Mouse (Mus musculus): ENCODE measurements around the gene Sik2.
A peak's percentile ranks its signal among the peaks of the same experiment; 100 is the strongest.

Gene Sik2

GRCm38 (mm10) chr9:51008841-51009655 is at the start of gene Sik2:
Gene Sik2, minus strand, starts transcription at chr9:51009073.
- DNase-seq (ENCODE audit: low spot score in 2 of 2): peak; percentile 78 to 84

DNA sequence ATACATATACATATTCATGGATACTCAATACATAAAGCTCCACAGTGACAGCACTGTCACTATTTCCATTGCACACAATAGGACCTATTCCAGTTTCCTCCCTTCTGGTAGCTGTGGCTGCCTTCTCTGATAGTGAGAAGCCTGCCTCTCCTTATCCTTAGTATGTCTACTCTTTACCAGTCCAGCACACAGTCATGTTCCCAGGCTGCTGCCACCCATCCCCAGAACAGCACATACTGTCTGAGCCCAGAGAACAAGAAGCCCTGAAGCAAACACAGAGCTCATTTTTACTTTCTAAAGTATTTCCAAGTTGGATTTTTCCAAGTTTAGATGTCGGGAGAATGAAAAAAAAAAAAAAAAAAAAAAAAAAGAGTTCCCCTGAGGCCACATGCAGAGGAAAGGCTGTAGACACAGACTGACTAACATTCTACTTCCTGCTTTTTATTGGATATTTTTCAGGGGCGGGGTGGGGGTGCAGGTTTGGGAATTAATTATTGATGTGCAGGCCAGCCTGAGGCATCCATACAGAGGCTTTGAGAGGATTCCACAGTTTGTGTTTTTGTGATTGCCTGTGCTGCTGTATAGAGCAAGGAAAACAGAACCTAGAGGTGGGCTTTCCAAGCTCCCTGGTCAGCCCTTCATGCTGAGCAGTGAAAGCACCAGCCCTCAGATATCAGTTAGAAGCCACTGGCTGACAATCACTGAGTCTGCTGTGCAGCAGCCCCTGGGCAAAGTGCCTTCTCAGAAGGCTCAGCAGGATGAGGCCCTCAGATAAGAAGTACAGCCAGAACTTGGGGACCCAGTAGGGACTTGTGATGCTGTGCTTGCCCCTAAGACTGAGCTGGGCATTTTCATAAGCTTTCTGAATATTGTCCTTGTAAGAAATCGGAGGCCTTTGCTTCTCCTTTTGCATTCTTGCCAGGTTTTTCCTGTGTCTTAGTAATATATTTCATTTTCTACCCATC is 47.8 kb upstream of the Sik2 start:
- DNase-seq (ENCODE audit: low spot score in 2 of 2): peak in 1 of 2 experiments; percentile 15

- DNase-seq (ENCODE audit: low spot score in 2 of 2): no peak
Observed at GRCm38 (mm10) chr9:51052180-51052579, 43.3 kb upstream of the Sik2 start.

DNA sequence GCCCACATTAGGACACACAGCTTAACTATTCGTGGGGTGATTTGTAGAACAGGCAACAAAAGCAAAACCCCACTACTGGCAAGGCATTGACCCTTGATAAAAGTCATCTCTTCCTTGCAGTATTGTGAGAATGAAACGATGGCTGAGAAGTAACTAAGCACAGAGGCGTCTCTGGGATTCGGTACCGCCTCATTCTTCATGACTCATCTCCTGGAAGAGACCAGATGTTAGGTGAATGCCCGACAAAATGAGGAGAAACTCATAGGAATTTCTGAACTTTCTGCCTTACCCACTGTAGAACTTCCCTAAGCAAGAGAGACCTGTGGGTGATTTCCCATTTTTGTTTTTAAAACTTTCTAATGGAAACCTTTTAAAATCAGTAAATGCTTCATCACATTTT is 33.3 kb upstream of the Sik2 start:
- no peak for DNase-seq (ENCODE audit: low spot score in 2 of 2)

DNA sequence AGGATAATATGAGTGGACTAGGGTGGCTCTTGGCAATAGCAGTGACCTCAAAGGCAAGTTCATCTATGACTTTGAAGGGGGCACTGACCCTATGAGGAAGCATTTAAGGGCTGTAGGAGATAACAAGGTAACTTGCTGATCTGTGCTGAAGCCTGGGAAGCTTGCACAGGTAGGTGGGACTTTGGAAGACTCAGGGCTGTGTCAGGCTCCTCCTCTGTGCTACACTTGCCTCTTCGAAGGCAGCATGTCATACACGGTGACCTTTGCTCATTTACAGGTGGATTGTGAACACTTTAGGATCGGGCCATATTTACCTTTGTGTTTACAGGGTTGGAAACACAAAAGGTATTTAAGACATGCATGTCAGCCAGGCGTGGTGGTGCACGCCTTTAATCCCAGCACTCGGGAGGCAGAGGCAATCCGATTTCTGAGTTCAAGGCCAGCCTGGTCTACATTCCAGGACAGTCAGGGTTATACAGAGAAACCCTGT is 32.7 kb upstream of the Sik2 start:
- no peak for DNase-seq (ENCODE audit: low spot score in 2 of 2)

DNA sequence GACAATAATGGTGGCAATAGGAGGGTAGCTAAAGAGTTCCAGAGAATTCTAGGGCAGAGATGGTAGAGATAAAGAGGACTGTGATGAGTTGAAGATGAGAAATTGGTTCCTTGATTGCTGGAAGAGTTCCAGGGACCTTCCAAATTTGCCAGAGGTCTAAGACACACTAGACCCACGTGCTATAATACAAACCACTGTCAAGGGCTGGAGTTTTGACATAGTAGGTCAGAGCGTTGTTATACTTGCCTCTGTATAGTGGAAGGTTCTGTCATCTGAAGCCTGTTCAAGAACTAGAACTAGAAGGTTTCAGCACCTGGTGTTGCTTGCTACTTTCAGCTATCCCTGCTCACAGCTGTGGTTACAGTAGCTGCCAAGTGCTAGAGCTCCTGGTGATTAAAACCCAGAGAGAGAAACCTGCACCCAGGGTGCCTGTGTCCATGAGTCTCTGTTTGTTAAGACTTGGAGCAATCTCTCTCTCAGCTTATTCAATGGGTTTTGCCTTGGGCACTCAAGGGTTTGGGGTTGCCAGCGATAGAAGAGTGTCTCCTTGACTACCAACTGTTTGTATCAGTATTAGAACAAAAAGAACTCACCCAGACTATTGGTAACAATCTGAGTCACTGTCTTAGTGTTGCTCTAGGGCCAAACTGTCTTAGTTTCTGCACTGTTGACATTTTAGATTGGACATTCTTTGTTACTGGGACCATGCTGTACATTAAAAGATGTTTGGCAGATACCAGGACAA is 24.1 kb upstream of the Sik2 start:
- no peak for DNase-seq (ENCODE audit: low spot score in 2 of 2)

DNA sequence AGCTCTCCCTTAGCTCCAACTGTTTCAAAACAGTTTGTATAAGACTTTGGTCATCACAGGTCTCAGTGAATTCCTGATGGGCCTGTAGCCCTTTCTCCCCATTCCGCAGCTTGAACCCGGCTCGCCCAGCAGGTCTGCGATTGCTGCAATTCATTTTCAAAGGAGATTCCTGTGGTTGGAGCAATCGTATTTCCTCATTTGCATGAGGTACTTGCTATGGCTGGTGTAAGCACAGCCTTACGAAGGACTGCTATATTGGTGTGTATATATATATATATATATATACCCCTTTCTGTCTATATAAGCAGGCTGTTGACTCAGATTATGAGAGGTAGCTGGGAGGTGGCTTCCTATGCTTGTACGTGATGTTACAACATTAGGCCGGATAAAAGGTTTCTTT is 23.4 kb upstream of the Sik2 start:
- DNase-seq (ENCODE audit: low spot score in 2 of 2): no peak

DNA sequence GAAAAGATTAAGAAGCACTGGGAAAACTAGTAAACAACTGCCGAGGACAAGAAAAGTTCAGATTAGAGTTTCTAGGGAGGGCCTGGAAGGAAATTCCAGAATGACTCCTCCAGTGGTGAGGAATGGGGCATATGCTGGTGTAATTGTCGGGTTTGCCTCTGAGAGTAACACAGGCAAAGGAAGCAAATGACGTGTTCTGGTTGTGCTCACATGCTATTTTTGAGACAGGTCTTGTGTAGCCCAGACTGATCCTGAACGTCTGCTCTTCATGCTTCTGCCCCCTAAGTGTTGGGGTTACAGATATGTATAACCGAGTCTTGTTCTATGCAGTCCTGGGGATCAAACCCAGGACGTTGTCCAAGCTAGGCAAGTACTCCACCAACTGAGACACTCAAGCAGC is 22.7 kb upstream of the Sik2 start:
- no peak for DNase-seq (ENCODE audit: low spot score in 2 of 2)

DNA sequence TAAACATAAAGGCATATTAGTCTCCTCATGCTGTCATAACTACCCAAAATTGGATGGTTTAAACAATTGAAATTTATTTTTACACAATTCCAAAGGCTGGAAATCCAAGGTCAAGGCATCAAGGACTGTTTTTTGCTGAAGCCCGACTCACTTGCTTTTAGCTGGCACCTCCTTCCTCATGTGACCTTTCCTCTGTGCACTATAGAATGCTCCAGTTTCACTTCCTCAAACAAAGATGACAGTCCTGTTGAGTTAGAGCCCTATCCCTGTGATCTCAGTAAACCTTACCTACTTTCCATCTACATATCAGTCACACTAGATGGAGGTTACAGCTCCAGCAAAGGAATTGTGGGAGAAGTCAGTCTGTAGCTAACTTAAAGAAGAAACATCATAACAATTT is 21.3 kb upstream of the Sik2 start:
- no peak for DNase-seq (ENCODE audit: low spot score in 2 of 2)

- no peak for DNase-seq (ENCODE audit: low spot score in 2 of 2)
Observed at GRCm38 (mm10) chr9:51026952-51027351, 18.1 kb upstream of the Sik2 start.

- no peak for DNase-seq (ENCODE audit: low spot score in 2 of 2)
Observed at GRCm38 (mm10) chr9:51021123-51021795, 12.4 kb upstream of the Sik2 start.

- DNase-seq (ENCODE audit: low spot score in 2 of 2): no peak
Observed at GRCm38 (mm10) chr9:51020351-51020750, 11.5 kb upstream of the Sik2 start.

DNA sequence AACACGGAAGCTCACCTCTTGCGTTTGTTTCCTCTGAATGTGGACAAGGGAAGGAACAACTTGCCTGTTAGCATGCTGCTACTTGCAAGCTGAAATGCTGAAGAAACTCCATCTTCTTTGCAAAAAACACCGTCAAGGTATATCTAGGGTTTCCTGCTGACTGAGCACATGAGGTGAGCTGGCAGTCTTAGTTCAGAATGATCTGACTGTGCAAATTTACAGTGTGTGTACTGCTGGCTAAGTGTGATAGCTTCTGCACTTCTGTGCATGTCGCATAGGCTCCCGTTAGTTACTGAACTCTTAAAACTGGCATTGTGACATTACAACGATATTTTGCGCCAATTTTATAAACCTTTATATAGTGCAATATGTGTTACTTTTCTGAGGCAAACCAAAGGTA is 10.8 kb upstream of the Sik2 start:
- no peak for DNase-seq (ENCODE audit: low spot score in 2 of 2)

- DNase-seq (ENCODE audit: low spot score in 2 of 2): no peak
Observed at GRCm38 (mm10) chr9:51015732-51016131, 6.9 kb upstream of the Sik2 start.

GRCm38 (mm10) chr9:51013644-51014043 is 4.8 kb upstream of the Sik2 start:
- DNase-seq (ENCODE audit: low spot score in 2 of 2): no peak

DNA sequence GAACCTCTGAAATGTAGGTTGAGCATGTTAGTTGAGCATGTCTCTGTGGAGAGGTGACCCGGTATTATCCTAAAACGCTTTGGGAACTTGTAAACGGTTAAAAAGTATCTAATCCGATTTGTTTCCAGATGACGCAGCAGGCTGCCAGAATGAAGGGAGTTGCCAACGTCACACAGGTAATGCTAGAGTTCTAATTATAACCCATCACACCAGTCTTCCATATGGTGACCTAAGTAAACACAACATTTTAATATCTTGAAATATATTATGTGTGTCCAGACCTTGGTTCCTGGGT is 730 bp upstream of the Sik2 start:
- DNase-seq (ENCODE audit: low spot score in 2 of 2): no peak

DNA sequence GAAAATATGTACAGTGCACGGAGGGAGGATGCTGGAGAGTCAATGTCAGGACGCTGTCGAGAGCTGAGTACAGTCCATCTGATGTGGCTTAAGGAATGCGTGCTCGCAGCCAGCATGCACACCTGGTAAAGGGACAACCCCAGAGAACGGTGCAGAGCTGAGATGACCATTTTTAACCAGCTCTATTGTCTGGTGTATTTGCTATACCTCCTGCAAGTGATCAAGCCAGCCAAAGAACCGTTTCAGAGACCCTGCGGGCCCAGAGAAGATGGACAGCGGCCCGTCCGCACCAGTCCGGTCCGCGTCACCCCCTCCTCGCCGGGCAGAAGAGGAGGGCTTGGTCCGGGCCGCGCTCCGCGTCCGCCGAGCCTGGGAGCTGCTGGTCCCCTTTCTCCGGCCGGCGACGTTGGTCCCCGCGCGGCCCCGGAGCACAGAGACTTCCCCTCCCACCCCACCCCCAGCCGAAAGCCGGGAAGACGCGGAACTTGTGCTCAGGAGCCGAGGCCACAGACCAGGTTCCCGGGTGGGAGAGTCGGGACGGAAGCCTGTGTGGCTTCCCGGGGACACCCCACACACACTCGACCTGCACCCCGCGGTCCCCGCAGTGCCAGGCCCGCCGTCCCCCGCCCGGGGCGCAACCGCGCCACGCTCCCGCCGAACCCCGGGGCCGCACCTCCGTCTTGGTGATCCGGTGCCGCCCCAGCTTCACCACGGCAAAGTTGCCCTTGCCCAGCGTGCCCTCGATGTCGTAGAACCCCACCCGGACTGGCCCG is 619 bp downstream of the Sik2 start:
- peak in 1 of 2 experiments; percentile 6 for DNase-seq (ENCODE audit: low spot score in 2 of 2)

- DNase-seq (ENCODE audit: low spot score in 2 of 2): no peak
Observed at GRCm38 (mm10) chr9:51007726-51008067, 1.2 kb downstream of the Sik2 start.

- DNase-seq (ENCODE audit: low spot score in 2 of 2): peak in 1 of 2 experiments; percentile 7
Observed at GRCm38 (mm10) chr9:51006846-51007245, 2.0 kb downstream of the Sik2 start.

- DNase-seq (ENCODE audit: low spot score in 2 of 2): no peak
Observed at GRCm38 (mm10) chr9:51004062-51004461, 4.8 kb downstream of the Sik2 start.

- DNase-seq (ENCODE audit: low spot score in 2 of 2): no peak
Observed at GRCm38 (mm10) chr9:50986677-50987076, 22.2 kb downstream of the Sik2 start.
